Mouse (Mus musculus): ENCODE data around the gene Mus81.
"Not testable (repeated sequence)": the region's sequence is repeated elsewhere in the genome, so short reads cannot be mapped to it uniquely, and the experiment has no call there.

Gene Mus81

GRCm38 (mm10) chr19:5492641-5493040 is 4.4 kb upstream of the Mus81 start:
- no peak for DNase-seq (ENCODE audit: low read depth)

- no peak for DNase-seq (ENCODE audit: low read depth)
These were observed 2.9 kb upstream of the Mus81 start for GRCm38 (mm10) chr19:5490898-5491708.

- DNase-seq (ENCODE audit: low read depth): peak; percentile 80
These were observed 2.2 kb upstream of the Mus81 start, which contains the start of gene Cfl1 for GRCm38 (mm10) chr19:5490313-5490897. TSS of gene Cfl1 (plus strand) at chr19:5490455.

- not testable (repeated sequence) for DNase-seq (ENCODE audit: low read depth)
These were observed 1.5 kb upstream of the Mus81 start for GRCm38 (mm10) chr19:5489721-5490120.

GRCm38 (mm10) chr19:5488878-5489571 is 823 bp upstream of the Mus81 start:
- peak; percentile 81 for DNase-seq (ENCODE audit: low read depth)

GRCm38 (mm10) chr19:5486771-5487170 is 1.4 kb downstream of the Mus81 start:
- DNase-seq (ENCODE audit: low read depth): no peak

GRCm38 (mm10) chr19:5486286-5486685 is 1.9 kb downstream of the Mus81 start:
- no peak for DNase-seq (ENCODE audit: low read depth)

GRCm38 (mm10) chr19:5485821-5486220 is 2.4 kb downstream of the Mus81 start:
- no peak for DNase-seq (ENCODE audit: low read depth)

GRCm38 (mm10) chr19:5485371-5485770 is 2.8 kb downstream of the Mus81 start:
- no peak for DNase-seq (ENCODE audit: low read depth)

GRCm38 (mm10) chr19:5484496-5484895 is 3.7 kb downstream of the Mus81 start:
- no peak for DNase-seq (ENCODE audit: low read depth)

GRCm38 (mm10) chr19:5483386-5484359 is 4.5 kb downstream of the Mus81 start:
- no peak for DNase-seq (ENCODE audit: low read depth)

- no peak for DNase-seq (ENCODE audit: low read depth)
These were observed 6.8 kb downstream of the Mus81 start for GRCm38 (mm10) chr19:5481398-5481797.

GRCm38 (mm10) chr19:5480016-5480415 is 8.2 kb downstream of the Mus81 start:
- DNase-seq (ENCODE audit: low read depth): no peak

GRCm38 (mm10) chr19:5477668-5478300 is 10.4 kb downstream of the Mus81 start:
- DNase-seq (ENCODE audit: low read depth): no peak

GRCm38 (mm10) chr19:5477004-5477667 is 11.1 kb downstream of the Mus81 start:
- DNase-seq (ENCODE audit: low read depth): no peak

GRCm38 (mm10) chr19:5475069-5475714 is 13.0 kb downstream of the Mus81 start:
- no peak for DNase-seq (ENCODE audit: low read depth)

GRCm38 (mm10) chr19:5474281-5475068 is 13.7 kb downstream of the Mus81 start:
- DNase-seq (ENCODE audit: low read depth): no peak

- DNase-seq (ENCODE audit: low read depth): peak; percentile 68
These were observed 14.5 kb downstream of the Mus81 start, which contains the start of gene Efemp2 for GRCm38 (mm10) chr19:5473720-5474119. TSS of gene Efemp2 (plus strand) at chr19:5473954.

- no peak for DNase-seq (ENCODE audit: low read depth)
These were observed 15.3 kb downstream of the Mus81 start for GRCm38 (mm10) chr19:5472857-5473256.

All from fibroblast of lung, adult 2 months (primary cell).